Mouse (Mus musculus): Measurements from ENCODE around the gene Tmem121b. TPM values are rescaled to one million over a fixed set of nuclear protein-coding genes. Genes with fewer than 3 reads are reported as not detected.

The Tmem121b gene
- polyA plus RNA-seq, 1 experiment: not detected

GRCm38 (mm10) chr6:120472455-120473140 is 21.0 kb downstream of the Tmem121b start:
- TF ChIP-seq EP300 (IDR thresholded peaks at IDR 0.05; ENCODE audit: insufficient read depth, low read depth, low read length) (no peak), CTCF (IDR thresholded peaks at IDR 0.05; ENCODE audit: low read depth, low read length) (no peak), POLR2A (IDR thresholded peaks at IDR 0.05; ENCODE audit: insufficient read depth, low read length) (no peak)
- Histone ChIP-seq H3K4me1 (ENCODE audit: control insufficient read depth, insufficient read depth, low read length) (no peaks in the 10 kb centered on the region), H3K9ac (ENCODE audit: low read depth, poor library complexity, severe bottlenecking) (no peak overlapping the region), H3K4me3 (ENCODE audit: low read depth, low read length) (no peak overlapping the region), H3K36me3 (ENCODE audit: control insufficient read depth, insufficient read depth, low read length, poor library complexity, severe bottlenecking) (no peaks in the 10 kb centered on the region), H3K27me3 (ENCODE audit: control insufficient read depth, insufficient read depth, low read length, poor library complexity, severe bottlenecking) (no peaks in the 10 kb centered on the region), H3K27ac (ENCODE audit: insufficient read depth, low read length) (no peak overlapping the region), H3K9me3 (replicated peaks; ENCODE audit: control insufficient read depth, insufficient read depth, low read length, poor library complexity, severe bottlenecking) (no peaks in the 10 kb centered on the region)

GRCm38 (mm10) chr6:120471991-120472441 is 21.6 kb downstream of the Tmem121b start:
- H3K9me3 ChIP-seq (replicated peaks; ENCODE audit: control insufficient read depth, insufficient read depth, low read length, poor library complexity, severe bottlenecking): no peaks in the 10 kb centered on the region
- no peak overlapping the region for H3K9ac ChIP-seq (ENCODE audit: low read depth, poor library complexity, severe bottlenecking)
- H3K27ac ChIP-seq (ENCODE audit: insufficient read depth, low read length): no peak overlapping the region
- TF ChIP-seq CTCF (IDR thresholded peaks at IDR 0.05; ENCODE audit: low read depth, low read length) (no peak), POLR2A (IDR thresholded peaks at IDR 0.05; ENCODE audit: insufficient read depth, low read length) (no peak), EP300 (IDR thresholded peaks at IDR 0.05; ENCODE audit: insufficient read depth, low read depth, low read length) (no peak)
- H3K36me3 ChIP-seq (ENCODE audit: control insufficient read depth, insufficient read depth, low read length, poor library complexity, severe bottlenecking): no peaks in the 10 kb centered on the region
- no peak overlapping the region for H3K4me3 ChIP-seq (ENCODE audit: low read depth, low read length)
- H3K4me1 ChIP-seq (ENCODE audit: control insufficient read depth, insufficient read depth, low read length): no peaks in the 10 kb centered on the region
- H3K27me3 ChIP-seq (ENCODE audit: control insufficient read depth, insufficient read depth, low read length, poor library complexity, severe bottlenecking): no peaks in the 10 kb centered on the region

GRCm38 (mm10) chr6:120470666-120471065 is 22.9 kb downstream of the Tmem121b start:
- Histone ChIP-seq H3K4me3 (ENCODE audit: low read depth, low read length) (no peak overlapping the region), H3K36me3 (ENCODE audit: control insufficient read depth, insufficient read depth, low read length, poor library complexity, severe bottlenecking) (no peaks in the 10 kb centered on the region), H3K27me3 (ENCODE audit: control insufficient read depth, insufficient read depth, low read length, poor library complexity, severe bottlenecking) (no peaks in the 10 kb centered on the region), H3K9ac (ENCODE audit: low read depth, poor library complexity, severe bottlenecking) (no peak overlapping the region), H3K4me1 (ENCODE audit: control insufficient read depth, insufficient read depth, low read length) (no peaks in the 10 kb centered on the region), H3K9me3 (replicated peaks; ENCODE audit: control insufficient read depth, insufficient read depth, low read length, poor library complexity, severe bottlenecking) (no peaks in the 10 kb centered on the region), H3K27ac (ENCODE audit: insufficient read depth, low read length) (no peak overlapping the region)
- TF ChIP-seq POLR2A (IDR thresholded peaks at IDR 0.05; ENCODE audit: insufficient read depth, low read length): no peak
- TF ChIP-seq CTCF (IDR thresholded peaks at IDR 0.05; ENCODE audit: low read depth, low read length): no peak
- TF ChIP-seq EP300 (IDR thresholded peaks at IDR 0.05; ENCODE audit: insufficient read depth, low read depth, low read length): no peak

- Histone ChIP-seq H3K27ac (ENCODE audit: insufficient read depth, low read length) (no peak overlapping the region), H3K9me3 (replicated peaks; ENCODE audit: control insufficient read depth, insufficient read depth, low read length, poor library complexity, severe bottlenecking) (no peaks in the 10 kb centered on the region), H3K4me3 (ENCODE audit: low read depth, low read length) (no peak overlapping the region), H3K27me3 (ENCODE audit: control insufficient read depth, insufficient read depth, low read length, poor library complexity, severe bottlenecking) (no peaks in the 10 kb centered on the region), H3K4me1 (ENCODE audit: control insufficient read depth, insufficient read depth, low read length) (no peaks in the 10 kb centered on the region), H3K9ac (ENCODE audit: low read depth, poor library complexity, severe bottlenecking) (no peak overlapping the region), H3K36me3 (ENCODE audit: control insufficient read depth, insufficient read depth, low read length, poor library complexity, severe bottlenecking) (no peaks in the 10 kb centered on the region)
- TF ChIP-seq EP300 (IDR thresholded peaks at IDR 0.05; ENCODE audit: insufficient read depth, low read depth, low read length) (no peak), POLR2A (IDR thresholded peaks at IDR 0.05; ENCODE audit: insufficient read depth, low read length) (no peak)
Measured at GRCm38 (mm10) chr6:120469770-120470169, 23.8 kb downstream of the Tmem121b start.

GRCm38 (mm10) chr6:120469268-120469667 is 24.3 kb downstream of the Tmem121b start:
- Histone ChIP-seq H3K4me1 (ENCODE audit: control insufficient read depth, insufficient read depth, low read length) (no peaks in the 10 kb centered on the region), H3K36me3 (ENCODE audit: control insufficient read depth, insufficient read depth, low read length, poor library complexity, severe bottlenecking) (no peaks in the 10 kb centered on the region), H3K9ac (ENCODE audit: low read depth, poor library complexity, severe bottlenecking) (no peak overlapping the region), H3K27ac (ENCODE audit: insufficient read depth, low read length) (no peak overlapping the region), H3K9me3 (replicated peaks; ENCODE audit: control insufficient read depth, insufficient read depth, low read length, poor library complexity, severe bottlenecking) (no peaks in the 10 kb centered on the region), H3K4me3 (ENCODE audit: low read depth, low read length) (no peak overlapping the region), H3K27me3 (ENCODE audit: control insufficient read depth, insufficient read depth, low read length, poor library complexity, severe bottlenecking) (no peaks in the 10 kb centered on the region)
- TF ChIP-seq CTCF (IDR thresholded peaks at IDR 0.05; ENCODE audit: low read depth, low read length) (no peak), EP300 (IDR thresholded peaks at IDR 0.05; ENCODE audit: insufficient read depth, low read depth, low read length) (no peak)

GRCm38 (mm10) chr6:120468259-120468658 is 25.3 kb downstream of the Tmem121b start:
- TF ChIP-seq POLR2A (IDR thresholded peaks at IDR 0.05; ENCODE audit: insufficient read depth, low read length): no peak
- no peak for TF ChIP-seq CTCF (IDR thresholded peaks at IDR 0.05; ENCODE audit: low read depth, low read length)
- no peak for TF ChIP-seq EP300 (IDR thresholded peaks at IDR 0.05; ENCODE audit: insufficient read depth, low read depth, low read length)
- Histone ChIP-seq H3K9ac (ENCODE audit: low read depth, poor library complexity, severe bottlenecking) (no peak overlapping the region), H3K36me3 (ENCODE audit: control insufficient read depth, insufficient read depth, low read length, poor library complexity, severe bottlenecking) (no peaks in the 10 kb centered on the region), H3K4me3 (ENCODE audit: low read depth, low read length) (no peak overlapping the region), H3K27me3 (ENCODE audit: control insufficient read depth, insufficient read depth, low read length, poor library complexity, severe bottlenecking) (no peaks in the 10 kb centered on the region), H3K27ac (ENCODE audit: insufficient read depth, low read length) (no peak overlapping the region), H3K9me3 (replicated peaks; ENCODE audit: control insufficient read depth, insufficient read depth, low read length, poor library complexity, severe bottlenecking) (no peaks in the 10 kb centered on the region), H3K4me1 (ENCODE audit: control insufficient read depth, insufficient read depth, low read length) (no peaks in the 10 kb centered on the region)

All from ES-Bruce4 (cell line).